Mouse (Mus musculus) stomach, postnatal 0 days (tissue): ENCODE data around the gene Apbb2.

Experiments used
- CTCF ChIP-seq: IDR thresholded peaks from 2 replicates; pipeline ENCODE4 v1.5.1; 2016; ENCODE audit warnings: antibody characterized with exemption, low read depth, mild to moderate bottlenecking, moderate library complexity
- EP300 ChIP-seq: optimal IDR thresholded peaks from 2 replicates; pipeline ENCODE3; 2016; ENCODE audit warnings: antibody characterized with exemption

GRCm38 (mm10) chr5:66607201-66607600, 11.4 kb downstream of the Apbb2 start:
- TF ChIP-seq CTCF = no peak
- no peak for TF ChIP-seq EP300
